Mouse (Mus musculus) ES-E14 (cell line): ENCODE data around the gene Trmt61a.

Source experiments
- CHD2 ChIP-seq: IDR thresholded peaks from 2 replicates; pipeline ENCODE4 v1.6.1; 2014; ENCODE audit warnings: mild to moderate bottlenecking, low read depth, low read length, inconsistent platforms
- HCFC1 ChIP-seq: IDR thresholded peaks from 2 replicates; pipeline ENCODE4 v1.6.1; 2012; ENCODE audit warnings: low read length, inconsistent platforms, borderline replicate concordance; ENCODE audit not compliant: insufficient read depth
- ZNF384 ChIP-seq: IDR thresholded peaks from 2 replicates; pipeline ENCODE4 v1.6.1; 2012; ENCODE audit warnings: low read depth, low read length, inconsistent platforms

GRCm38 (mm10) chr12:111692899-111693298, 15.0 kb downstream of the Trmt61a start:
- TF ChIP-seq HCFC1 (no peak), CHD2 (no peak), ZNF384 (no peak)
